Mouse (Mus musculus) regulatory T cell (primary cell): Measurements from ENCODE around the gene Gm10697.
"Not testable (repeated sequence)": the region's sequence is repeated elsewhere in the genome, so short reads cannot be mapped to it uniquely, and the experiment has no call there.

Experiments
- in situ Hi-C: fragments of 300-600 bp; cut with MboI, MseI; formaldehyde crosslinking; loops from one replicate; pipeline ENCODE4 v1.15.1; 2025; ENCODE audit warnings: high pct_unique_total_duplicates

Gene Gm10697

GRCm38 (mm10) chr3:94072544-94072943, at the start of gene Gm10697:
TSS of gene Gm10697 (minus strand) at chr3:94072644.
- in situ Hi-C loops, result loop anchor here (5.0 kb wide), 1 partner anchor 370 kb away; no protein-coding TSS in a partner anchor

DNA sequence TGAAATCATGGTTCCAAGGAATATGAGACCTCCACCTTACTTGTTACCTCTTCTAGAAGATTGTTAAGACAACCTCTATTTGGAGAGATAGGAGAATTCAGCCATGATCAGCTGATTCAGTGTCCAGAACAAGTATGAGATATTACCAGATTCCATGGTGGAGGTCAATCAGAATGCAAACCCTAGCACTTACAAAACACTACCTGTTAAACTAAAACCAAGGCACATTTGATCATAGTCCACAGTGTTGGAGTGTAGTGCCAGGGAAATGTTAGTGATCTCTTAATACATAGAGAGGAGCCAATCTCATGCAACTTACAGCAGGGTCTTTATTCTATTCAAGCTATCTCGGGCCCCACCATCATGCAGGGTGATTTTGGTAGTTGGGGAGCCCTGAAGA, 42.6 kb upstream of the Gm10697 start:
- in situ Hi-C loops, result not testable (repeated sequence)

- in situ Hi-C loops, result loop anchor here (5.0 kb wide), 1 partner anchor 372 kb away; no protein-coding TSS in a partner anchor
Measured at GRCm38 (mm10) chr3:94054785-94055184, 17.7 kb downstream of the Gm10697 start, which contains the start of gene Gm9125. TSS of gene Gm9125 (minus strand) at chr3:94054885.

DNA sequence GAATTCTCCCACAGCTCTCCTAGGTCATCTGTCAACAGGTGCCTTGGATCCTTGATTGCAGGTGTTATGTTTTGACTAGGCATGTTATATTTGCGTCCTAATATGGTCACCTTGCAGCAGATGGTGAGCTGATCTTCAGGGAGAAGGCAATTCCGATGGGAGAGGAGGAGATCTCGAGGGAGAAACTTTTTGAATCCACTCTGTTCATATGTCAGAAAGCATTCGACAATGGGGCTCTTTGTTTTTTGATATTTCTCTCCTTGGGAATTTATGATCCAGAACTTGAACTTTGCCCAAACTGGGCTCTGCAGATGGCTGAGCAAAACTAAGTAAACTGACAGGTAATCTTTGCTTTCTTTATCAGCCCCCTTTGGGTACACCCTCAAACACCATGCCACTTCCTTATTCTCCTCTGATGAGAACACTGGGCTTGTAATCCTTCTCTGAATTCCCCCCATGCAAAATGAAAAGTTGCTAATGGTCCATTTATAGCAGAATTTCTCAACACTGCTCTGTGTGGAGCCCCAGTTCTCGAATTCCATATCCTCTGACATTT, 22.8 kb downstream of the Gm10697 start:
- in situ Hi-C loops, result not testable (repeated sequence)

GRCm38 (mm10) chr3:94038241-94038640, 34.2 kb downstream of the Gm10697 start:
- in situ Hi-C loops, result loop anchor here (5.0 kb wide), 1 partner anchor 291 kb away; no protein-coding TSS in a partner anchor

GRCm38 (mm10) chr3:94034400-94034799, 38.0 kb downstream of the Gm10697 start:
- in situ Hi-C loops, result not testable (repeated sequence)
